Mouse (Mus musculus) embryonic fibroblast, embryonic 13.5 days (primary cell): Measurements from ENCODE around the gene Trmt11. TPM values are rescaled to one million over a fixed set of nuclear protein-coding genes. Genes with fewer than 3 reads are reported as not detected.
"Not testable (repeated sequence)": the region's sequence is repeated elsewhere in the genome, so short reads cannot be mapped to it uniquely, and the experiment has no call there.

Experiments used
- H3K27ac ChIP-seq: 2 replicates; pipeline ENCODE4 v1.5.1; 2012; ENCODE audit warnings: low read length, control low read depth, inconsistent platforms; ENCODE audit not compliant: insufficient read depth
- H3K4me1 ChIP-seq: 2 replicates; pipeline ENCODE4 v1.6.1; 2011; ENCODE audit warnings: low read length; ENCODE audit not compliant: control insufficient read depth, insufficient read depth
- H3K4me3 ChIP-seq: 2 replicates; pipeline ENCODE4 v1.5.1; 2011; ENCODE audit warnings: mild to moderate bottlenecking, control low read depth, low read length; ENCODE audit not compliant: insufficient read depth
- CTCF ChIP-seq: IDR thresholded peaks from 2 replicates; pipeline ENCODE4 v1.5.1; 2011; ENCODE audit warnings: mild to moderate bottlenecking, control low read depth, low read length, moderate library complexity, borderline replicate concordance; ENCODE audit not compliant: insufficient read depth
- POLR2A ChIP-seq: IDR thresholded peaks from 2 replicates; pipeline ENCODE4 v1.6.1; 2011; ENCODE audit warnings: low read depth, mild to moderate bottlenecking, control low read depth, low read length, moderate library complexity
- polyA plus RNA-seq: library from polyadenylated mRNA; stranded (reverse); fragments of >200 nt; gene quantifications from 2 replicates; pipeline ENCODE4 v1.2.4, GENCODE M21; 2011; ENCODE audit warnings: low read depth; ENCODE audit not compliant: missing spikeins, insufficient read length

Trmt11 gene
- 14.2 and 18.3 TPM in 2 replicates for polyA plus RNA-seq

DNA sequence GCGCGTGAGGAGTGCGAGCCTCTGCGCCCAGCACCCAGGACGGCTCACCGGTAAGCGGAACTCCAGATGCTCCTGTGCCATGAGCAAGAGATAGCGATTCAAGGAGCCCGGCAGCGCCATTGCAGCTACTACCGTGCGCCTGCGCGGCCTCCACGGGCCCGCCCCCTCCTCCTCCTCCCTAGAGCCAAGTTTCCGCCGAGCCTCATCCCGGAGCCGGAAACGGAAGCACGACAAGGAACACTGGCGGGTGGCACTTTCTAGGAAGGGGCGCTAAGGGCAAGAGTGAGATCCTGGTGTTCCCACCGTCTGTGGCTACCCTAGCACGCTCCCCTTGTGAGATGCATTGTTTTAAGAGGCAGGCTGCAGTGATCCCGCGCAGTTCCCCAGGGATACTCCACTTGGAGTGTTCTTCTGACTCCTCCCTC is at the start of gene Trmt11:
Gene Trmt11, minus strand, starts transcription at position 208 of the 425 bp plus-strand sequence.
- Histone ChIP-seq H3K4me1 (no peaks in the 10 kb centered on the region; the same call in 1 of the 2 replicates), H3K27ac (no peak within 1 kb of the TSS), H3K4me3 (peak within 1 kb of the TSS; percentile 77)
- TF ChIP-seq POLR2A, result peak; percentile 87; the same call in 1 of the 2 replicates
- TF ChIP-seq CTCF, result no peak

DNA sequence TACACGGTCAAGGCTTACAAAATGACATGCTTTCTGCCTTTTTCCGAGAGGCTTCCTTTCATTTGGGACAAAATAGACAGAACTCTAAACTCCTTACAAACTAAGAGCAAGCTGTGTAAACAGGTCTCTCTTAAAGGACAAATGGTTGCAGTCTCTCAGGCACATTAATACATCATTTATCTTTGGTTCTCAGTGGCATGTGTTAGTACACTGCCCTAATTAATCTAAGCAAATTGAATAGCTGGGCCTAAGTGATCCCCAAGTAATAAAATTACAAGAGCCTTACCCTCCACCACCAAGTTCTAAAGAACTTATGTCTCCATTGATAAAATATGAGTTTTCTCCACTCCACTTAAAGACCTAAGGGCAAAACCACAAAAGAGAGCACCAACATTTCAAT is 47.1 kb upstream of the Trmt11 start:
- TF ChIP-seq POLR2A (no peak), CTCF (no peak)
- Histone ChIP-seq H3K4me1 (no peaks in the 10 kb centered on the region), H3K27ac (no peak overlapping the region), H3K4me3 (no peak overlapping the region)

DNA sequence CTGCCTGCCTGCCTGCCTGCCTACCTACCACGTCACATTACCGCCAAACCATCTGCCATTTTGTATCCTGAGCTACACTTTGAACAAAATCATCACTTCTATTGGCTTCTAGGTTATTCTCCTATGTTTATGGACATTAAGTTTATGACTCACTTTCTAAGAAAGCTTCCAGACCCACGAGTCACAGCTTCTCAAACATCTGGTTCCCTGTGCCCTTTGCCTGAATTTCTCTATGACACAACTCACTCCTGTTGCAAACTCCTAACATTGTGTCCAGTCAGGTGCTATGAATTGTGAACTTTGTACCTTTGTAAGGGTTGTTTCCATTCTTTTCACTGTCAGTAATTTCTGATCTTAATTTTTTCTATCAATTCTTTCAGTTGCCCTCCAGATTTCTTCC is 37.7 kb upstream of the Trmt11 start:
- no peak overlapping the region for H3K27ac ChIP-seq
- no peaks in the 10 kb centered on the region for H3K4me1 ChIP-seq
- no peak overlapping the region for H3K4me3 ChIP-seq
- no peak for TF ChIP-seq CTCF
- no peak for TF ChIP-seq POLR2A

DNA sequence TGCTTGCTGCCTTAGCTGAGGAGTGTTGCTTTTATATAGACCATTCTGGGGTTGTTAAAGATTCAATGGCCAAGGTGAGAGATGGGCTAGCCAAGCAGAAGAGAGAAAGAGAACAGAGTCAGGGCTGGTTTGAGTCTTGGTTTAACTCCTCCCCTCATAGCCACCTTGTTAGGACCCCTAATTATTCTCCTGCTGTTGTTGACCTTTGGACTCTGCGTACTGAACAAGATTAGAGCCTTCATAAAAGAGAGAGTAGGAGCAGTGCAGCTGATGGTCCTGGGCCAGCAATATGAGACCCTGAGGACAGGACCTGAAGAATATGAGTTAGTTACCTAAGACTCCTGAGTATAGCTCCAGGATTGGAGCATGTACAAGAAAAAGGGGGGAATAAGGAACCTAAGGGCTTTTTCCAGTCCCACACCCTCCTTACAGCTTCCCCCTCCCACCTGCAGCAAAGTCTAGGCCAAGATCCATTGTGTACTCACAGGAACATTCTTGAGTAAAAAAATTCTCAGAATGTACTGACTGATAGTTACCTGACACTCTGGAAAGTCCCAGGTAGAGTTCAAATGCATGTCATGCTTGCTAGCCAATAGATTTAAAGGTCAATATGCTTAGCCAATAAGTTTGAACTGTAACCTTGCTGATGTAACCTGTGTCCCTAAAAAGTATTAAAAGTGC is 36.1 kb upstream of the Trmt11 start:
- not testable (repeated sequence) for H3K4me3 ChIP-seq, H3K4me1 ChIP-seq, H3K27ac ChIP-seq

DNA sequence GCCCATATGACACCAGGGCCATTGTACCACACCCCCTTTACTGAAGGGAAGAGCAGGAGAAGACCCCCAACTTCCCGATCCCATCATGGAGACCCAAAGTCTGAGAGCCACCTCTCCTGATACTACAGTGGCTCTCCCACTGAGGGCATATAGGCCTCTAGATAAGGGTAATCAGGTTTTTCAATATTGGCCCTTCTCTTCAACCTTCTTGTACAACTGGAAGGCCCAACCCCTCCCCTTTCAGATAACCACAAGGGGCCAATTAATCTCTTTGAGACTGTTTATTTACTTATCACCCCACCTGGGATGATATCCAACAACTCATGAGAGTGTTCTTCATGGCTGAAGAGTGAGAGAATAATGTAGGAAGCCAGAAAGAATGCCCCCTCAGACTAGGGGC is 32.2 kb upstream of the Trmt11 start:
- no peak overlapping the region for H3K27ac ChIP-seq
- no peaks in the 10 kb centered on the region for H3K4me1 ChIP-seq
- no peak for TF ChIP-seq POLR2A
- no peak for TF ChIP-seq CTCF
- H3K4me3 ChIP-seq, result no peak overlapping the region

DNA sequence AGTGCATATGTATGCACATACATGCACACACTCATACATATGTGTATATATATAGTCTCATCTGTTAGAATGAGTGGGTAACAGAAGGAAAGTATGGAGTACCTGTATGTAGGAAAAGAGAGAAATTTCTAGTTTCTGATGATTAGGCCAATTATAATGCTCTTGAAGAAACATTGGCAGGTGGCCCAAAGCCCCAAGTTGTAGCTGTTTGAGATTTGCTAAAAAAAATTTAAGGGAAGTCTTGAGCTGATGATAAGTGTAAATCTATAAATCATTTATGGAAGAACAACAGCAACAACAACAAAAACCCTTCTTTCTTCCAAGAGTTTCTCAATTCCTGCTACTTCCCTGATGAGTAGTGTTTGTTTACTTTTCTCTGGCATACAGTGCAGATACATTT is 29.4 kb upstream of the Trmt11 start:
- Histone ChIP-seq H3K4me1 (no peaks in the 10 kb centered on the region), H3K4me3 (no peak overlapping the region), H3K27ac (no peak overlapping the region)
- no peak for TF ChIP-seq POLR2A
- no peak for TF ChIP-seq CTCF

DNA sequence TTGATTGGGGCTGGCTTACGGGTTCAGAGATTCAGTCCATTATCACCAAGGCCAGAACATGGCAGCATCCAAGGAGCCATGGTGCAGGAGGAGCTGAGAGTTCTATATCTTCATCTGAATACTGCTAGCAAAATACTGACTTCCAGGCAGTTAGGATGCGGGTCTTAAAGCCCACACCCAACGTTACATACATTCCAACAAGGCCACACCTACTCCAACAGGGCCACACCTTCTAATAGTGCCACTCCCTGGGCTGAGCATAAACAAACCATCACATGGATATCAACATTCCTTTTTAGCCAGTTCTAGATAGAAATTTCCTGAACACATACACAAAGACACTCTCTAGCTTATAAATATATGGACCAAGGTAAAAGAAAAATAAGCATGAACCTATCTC is 29.0 kb upstream of the Trmt11 start, which contains the start of gene Hint3:
Gene Hint3, minus strand, starts transcription at position 120 of the 400 bp plus-strand sequence.
- no peak within 1 kb of the TSS for H3K4me3 ChIP-seq
- no peaks in the 10 kb centered on the region for H3K4me1 ChIP-seq
- no peak within 1 kb of the TSS for H3K27ac ChIP-seq
- TF ChIP-seq CTCF (no peak), POLR2A (no peak)

DNA sequence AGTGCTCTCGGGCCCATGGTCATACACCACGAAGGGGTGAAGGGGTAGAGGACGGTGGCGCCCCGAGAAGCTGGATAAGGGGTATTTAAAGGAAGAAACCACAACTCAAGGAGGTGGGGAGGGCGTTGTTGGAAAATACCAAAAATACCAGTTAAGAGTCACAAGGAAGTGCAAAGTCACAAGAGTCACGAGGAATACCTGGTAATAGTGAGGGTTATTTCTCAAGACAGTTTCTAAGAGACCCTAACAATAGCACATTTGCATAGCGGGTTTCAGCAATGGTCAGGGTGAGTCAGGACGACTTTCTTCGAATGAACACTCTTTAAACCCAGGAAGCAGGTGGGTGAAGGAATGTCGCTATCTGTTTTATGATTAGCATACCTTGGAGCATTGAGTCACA is 27.9 kb upstream of the Trmt11 start:
- not testable (repeated sequence) for H3K4me3 ChIP-seq, H3K27ac ChIP-seq, H3K4me1 ChIP-seq

DNA sequence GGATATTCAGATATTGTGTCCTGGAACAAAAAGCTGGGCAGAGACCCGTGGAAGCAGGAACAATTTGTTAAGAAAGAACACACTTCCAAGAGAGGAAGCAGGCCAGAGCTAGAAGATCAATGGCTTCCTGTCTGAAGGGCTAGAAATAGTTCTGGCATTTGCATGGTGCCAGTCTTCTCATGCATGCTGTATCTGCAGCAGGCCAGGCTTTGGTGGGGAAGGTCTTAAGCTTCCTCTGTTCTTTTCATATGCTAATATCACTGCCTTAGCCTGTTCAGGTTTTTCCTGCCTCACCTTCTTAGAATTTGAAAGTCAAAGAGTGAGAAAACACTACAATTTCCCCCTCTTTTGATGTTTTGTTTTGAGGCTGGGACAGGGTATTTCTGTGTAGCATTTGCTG is 27.0 kb upstream of the Trmt11 start:
- Histone ChIP-seq H3K27ac (no peak overlapping the region), H3K4me3 (no peak overlapping the region), H3K4me1 (no peaks in the 10 kb centered on the region)
- no peak for TF ChIP-seq POLR2A
- TF ChIP-seq CTCF, result no peak

DNA sequence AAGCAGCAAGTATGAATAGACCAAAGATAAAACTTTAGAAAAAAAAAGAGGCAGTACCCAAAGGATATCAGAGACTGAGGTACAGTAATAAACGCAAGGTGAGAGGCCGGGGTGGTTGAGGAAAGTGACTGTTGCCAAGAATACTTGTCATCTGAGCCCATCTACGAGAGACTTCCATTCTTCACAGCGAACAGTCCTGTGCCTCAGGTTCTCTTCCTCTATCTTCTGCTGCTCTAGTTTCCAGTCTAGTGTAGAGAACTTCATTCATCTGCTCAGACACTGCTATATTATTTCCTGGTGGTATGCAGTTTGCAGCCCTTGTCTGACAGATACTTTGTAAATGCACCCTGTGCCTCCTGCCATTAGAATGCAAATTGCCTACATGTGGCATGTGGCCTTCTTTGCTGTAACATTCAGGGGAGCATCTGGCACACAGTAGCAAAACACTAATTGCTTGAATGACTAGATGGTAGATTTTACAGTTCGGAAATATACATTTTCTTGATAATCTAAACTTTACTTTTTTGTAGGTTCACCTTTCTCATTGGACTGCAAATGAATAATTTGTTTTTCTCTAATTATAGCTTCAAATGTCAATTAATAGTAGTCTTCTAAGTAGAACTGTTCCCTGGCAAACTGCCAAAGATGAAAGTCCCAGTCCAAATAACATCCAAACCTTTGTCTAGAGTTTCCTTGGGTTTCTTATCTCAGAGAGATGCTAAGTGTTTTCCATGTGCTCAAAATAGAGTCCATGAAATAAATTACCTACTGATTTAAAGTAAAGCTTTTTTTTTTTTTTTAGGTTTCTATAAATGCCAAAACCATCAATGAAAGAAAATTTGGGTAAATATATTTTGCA is 23.8 kb upstream of the Trmt11 start:
- Histone ChIP-seq H3K4me3 (no peak overlapping the region), H3K4me1 (no peaks in the 10 kb centered on the region), H3K27ac (no peak overlapping the region)
- TF ChIP-seq CTCF, result no peak
- no peak for TF ChIP-seq POLR2A

DNA sequence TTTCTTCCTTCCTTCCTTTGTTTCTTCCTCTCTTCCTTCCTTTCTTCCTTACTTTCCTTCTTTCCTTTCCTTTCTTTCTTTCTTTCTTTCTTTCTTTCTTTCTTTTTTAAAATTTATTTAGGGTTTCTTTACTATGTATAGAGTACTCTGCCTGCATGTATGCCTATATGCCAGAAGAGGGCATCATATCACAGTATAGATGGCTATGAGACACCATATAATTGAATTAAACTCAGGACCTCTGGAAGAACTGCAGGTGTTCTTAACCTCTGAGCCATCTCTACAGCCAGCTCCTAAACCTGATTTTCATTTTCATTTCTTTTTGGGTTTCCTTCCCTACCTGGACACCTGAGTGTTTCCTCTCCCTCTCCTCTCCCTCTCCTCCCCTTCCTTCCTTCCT is 22.4 kb upstream of the Trmt11 start:
- TF ChIP-seq POLR2A (no peak), CTCF (no peak)
- H3K4me3 ChIP-seq, result no peak overlapping the region
- no peak overlapping the region for H3K27ac ChIP-seq
- H3K4me1 ChIP-seq, result no peaks in the 10 kb centered on the region
